Mouse (Mus musculus) heart, adult 2 months (tissue): ENCODE results near the gene Gstt1. TPM values are rescaled to one million over a fixed set of nuclear protein-coding genes. Genes with fewer than 3 reads are reported as not detected.
"Not testable (repeated sequence)": the region's sequence is repeated elsewhere in the genome, so short reads cannot be mapped to it uniquely, and the experiment has no call there.

Experiments
- DNase-seq, 2 experiments: peaks; one replicate each; pipeline ENCODE4 v3.0.0; 2021
- H3K27ac ChIP-seq: fragments of 200-600 bp; 2 replicates; pipeline ENCODE4 v1.8.1; 2022
- H3K27me3 ChIP-seq: fragments of 200-500 bp; 2 replicates; pipeline ENCODE4 v1.6.1; 2012; ENCODE audit warnings: mild to moderate bottlenecking, low read length, inconsistent platforms, mixed read lengths; ENCODE audit not compliant: control insufficient read depth, insufficient read depth
- H3K36me3 ChIP-seq: fragments of 200-500 bp; 2 replicates; pipeline ENCODE4 v1.6.1; 2012; ENCODE audit warnings: low read length, inconsistent platforms; ENCODE audit not compliant: control insufficient read depth, insufficient read depth
- H3K4me1 ChIP-seq: fragments of 200-500 bp; 2 replicates; pipeline ENCODE4 v1.6.1; 2011; ENCODE audit warnings: low read length; ENCODE audit not compliant: control insufficient read depth, insufficient read depth
- H3K4me3 ChIP-seq: fragments of 200-600 bp; 2 replicates; pipeline ENCODE4 v1.8.1; 2022
- H3K79me2 ChIP-seq: fragments of 200-500 bp; replicated peaks from 2 replicates; pipeline ENCODE4 v1.6.1; 2012; ENCODE audit warnings: mild to moderate bottlenecking, inconsistent platforms, low read length, moderate library complexity, mixed read lengths; ENCODE audit not compliant: control insufficient read depth, insufficient read depth
- H3K9ac ChIP-seq: fragments of 200-500 bp; 2 replicates; pipeline ENCODE4 v1.6.1; 2012; ENCODE audit warnings: low read depth, mild to moderate bottlenecking, control low read depth, inconsistent platforms, low read length, mixed read lengths
- CTCF ChIP-seq: fragments of 200-600 bp; IDR thresholded peaks from 2 replicates; pipeline ENCODE4 v1.8.1; 2022; ENCODE audit warnings: antibody characterized with exemption, mild to moderate bottlenecking, moderate library complexity
- EP300 ChIP-seq: fragments of 200-500 bp; IDR thresholded peaks from 2 replicates; pipeline ENCODE4 v1.6.1; 2011; ENCODE audit warnings: low read depth, low read length, control low read depth; ENCODE audit not compliant: insufficient read depth
- POLR2A ChIP-seq: fragments of 200-500 bp; IDR thresholded peaks from 2 replicates; pipeline ENCODE4 v1.6.1; 2011; ENCODE audit warnings: mild to moderate bottlenecking, low read depth, low read length, control low read depth; ENCODE audit not compliant: insufficient read depth
- WGBS: fragments of 180-500 bp; shearing (Covaris S2); methylation state at CpG from one replicate; pipeline ENCODE4 v1.1.7; 2018; 5-methylcytosine and 5-hydroxymethylcytosine counted together
- intact Hi-C: fragments of 180-260 bp; cut with DNase I; formaldehyde crosslinking; loops from one replicate; pipeline ENCODE4 v1.15.1; 2025
- polyA plus RNA-seq: library from polyadenylated mRNA; depleted of rRNA; stranded (reverse); fragments of >200 nt; gene quantifications from 2 replicates; pipeline ENCODE4 v1.2.3, GENCODE M21; 2012
- total RNA-seq, 2 experiments: library from RNA; stranded (reverse); gene quantifications; 2 replicates each; pipeline ENCODE4 v1.2.3; 2021

The Gstt1 gene
- total and polyA plus RNA-seq, 3 experiments, result 15.8 to 52.1 (median 16.8) TPM

- Histone ChIP-seq H3K4me1 (peaks cover 2% of the 10 kb centered on the region; the same call in 1 of the 2 replicates), H3K27me3 (no peaks in the 10 kb centered on the region), H3K9ac (no peak overlapping the region), H3K27ac (no peak overlapping the region), H3K4me3 (no peak overlapping the region), H3K36me3 (no peaks in the 10 kb centered on the region), H3K79me2 (no peaks in the 10 kb centered on the region)
- TF ChIP-seq EP300 (no peak), CTCF (no peak), POLR2A (no peak)
- intact Hi-C loops, result no loop called here
- DNase-seq, result no peak
- WGBS, result 78% methylated on average over 2 of the region's 2 CpGs
Measured at GRCm38 (mm10) chr10:75777885-75778284, 20.5 kb downstream of the Gstt1 start.

DNA sequence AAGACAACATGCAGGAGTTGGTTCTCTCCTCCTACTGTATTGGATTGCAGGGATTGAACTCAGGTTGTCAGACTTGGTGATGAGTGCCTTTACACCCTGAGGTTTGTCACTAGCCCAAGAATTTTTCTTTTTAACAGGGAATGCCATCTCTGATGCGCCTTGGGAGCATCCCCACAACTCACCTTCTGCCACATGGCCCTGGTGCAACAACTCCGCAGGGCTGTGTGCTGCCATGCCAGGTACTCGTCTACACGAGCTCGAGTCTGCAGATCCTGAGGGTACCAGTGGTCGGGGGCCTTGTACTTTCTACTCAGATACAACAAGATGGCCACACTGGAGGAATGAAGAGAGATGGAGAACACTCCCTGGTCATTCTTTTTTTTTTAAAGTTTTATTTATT, 21.8 kb downstream of the Gstt1 start:
- no peak overlapping the region for H3K27ac ChIP-seq
- no peaks in the 10 kb centered on the region for H3K79me2 ChIP-seq
- 89% methylated on average over 6 of the region's 6 CpGs for WGBS
- H3K27me3 ChIP-seq, result no peaks in the 10 kb centered on the region
- intact Hi-C loops, result no loop called here
- no peaks in the 10 kb centered on the region for H3K36me3 ChIP-seq
- no peak for TF ChIP-seq EP300
- no peak for TF ChIP-seq POLR2A
- TF ChIP-seq CTCF, result no peak
- no peak for DNase-seq
- H3K9ac ChIP-seq, result no peak overlapping the region
- H3K4me1 ChIP-seq, result peaks cover 2% of the 10 kb centered on the region; the same call in 1 of the 2 replicates
- H3K4me3 ChIP-seq, result no peak overlapping the region

DNA sequence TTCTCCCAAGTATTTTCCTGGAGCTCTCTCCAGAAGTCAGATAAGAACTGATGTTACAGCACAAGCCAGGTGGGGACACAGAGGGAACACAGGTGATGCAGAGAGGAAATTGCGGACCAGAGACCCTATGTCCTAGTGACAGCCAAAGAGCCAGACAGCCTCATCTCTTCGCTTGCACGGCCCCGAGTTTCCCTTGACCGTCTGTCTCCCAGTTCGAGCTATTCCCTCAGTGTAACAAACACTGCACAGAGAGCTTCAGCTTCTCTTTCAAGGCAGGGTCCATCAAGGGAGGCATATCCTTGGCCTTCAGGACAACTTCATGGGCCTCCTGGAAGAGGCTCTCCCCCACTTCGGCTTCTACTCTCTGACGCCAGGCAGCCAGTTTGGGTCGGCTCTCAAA, 23.8 kb downstream of the Gstt1 start:
- Histone ChIP-seq H3K4me3 (no peak overlapping the region), H3K4me1 (no peaks in the 10 kb centered on the region), H3K9ac (no peak overlapping the region), H3K79me2 (no peaks in the 10 kb centered on the region), H3K36me3 (no peaks in the 10 kb centered on the region), H3K27me3 (no peaks in the 10 kb centered on the region), H3K27ac (no peak overlapping the region)
- no peak for DNase-seq
- TF ChIP-seq POLR2A (no peak), CTCF (no peak), EP300 (no peak)
- 88% methylated on average over 9 of the region's 9 CpGs for WGBS
- intact Hi-C loops, result no loop called here

- intact Hi-C loops, result no loop called here
- no peak for DNase-seq
Measured at GRCm38 (mm10) chr10:75774102-75774501, 24.3 kb downstream of the Gstt1 start.

GRCm38 (mm10) chr10:75772795-75773664, 25.4 kb downstream of the Gstt1 start, which contains the start of gene Ddt:
Gene Ddt (minus strand): TSS chr10:75773414.
- intact Hi-C loops, result loop anchor here (1.0 to 2.0 kb wide), 2 partner anchors 9 to 26 kb away; partner anchors contain the start of genes Cabin1 and Gstt1
- Histone ChIP-seq H3K36me3 (no peaks in the 10 kb centered on the region), H3K27ac (peak within 1 kb of the TSS; percentile 86), H3K27me3 (no peaks in the 10 kb centered on the region), H3K9ac (peak within 1 kb of the TSS; percentile 84), H3K4me3 (peak within 1 kb of the TSS; percentile 85), H3K79me2 (no peaks in the 10 kb centered on the region), H3K4me1 (no peaks in the 10 kb centered on the region)
- WGBS, result under 1% methylated on average over 47 of the region's 47 CpGs
- peak; percentile 82 to 89 for DNase-seq
- peak; percentile 81 for TF ChIP-seq POLR2A
- TF ChIP-seq CTCF, result peak; percentile 59
- 0 out of 2 replicates have a peak, but pooled peaks have one; percentile 35 for TF ChIP-seq EP300

More at GRCm38 (mm10) chr10:75774102-75774501, 24.3 kb downstream of the Gstt1 start:
- Histone ChIP-seq H3K36me3 (no peaks in the 10 kb centered on the region), H3K79me2 (no peaks in the 10 kb centered on the region), H3K27me3 (no peaks in the 10 kb centered on the region), H3K9ac (no peak overlapping the region), H3K4me1 (no peaks in the 10 kb centered on the region), H3K27ac (no peak overlapping the region), H3K4me3 (no peak overlapping the region)
- TF ChIP-seq CTCF, result no peak
- TF ChIP-seq POLR2A, result no peak
- no peak for TF ChIP-seq EP300
- 88% methylated on average over 5 of the region's 5 CpGs for WGBS

DNA sequence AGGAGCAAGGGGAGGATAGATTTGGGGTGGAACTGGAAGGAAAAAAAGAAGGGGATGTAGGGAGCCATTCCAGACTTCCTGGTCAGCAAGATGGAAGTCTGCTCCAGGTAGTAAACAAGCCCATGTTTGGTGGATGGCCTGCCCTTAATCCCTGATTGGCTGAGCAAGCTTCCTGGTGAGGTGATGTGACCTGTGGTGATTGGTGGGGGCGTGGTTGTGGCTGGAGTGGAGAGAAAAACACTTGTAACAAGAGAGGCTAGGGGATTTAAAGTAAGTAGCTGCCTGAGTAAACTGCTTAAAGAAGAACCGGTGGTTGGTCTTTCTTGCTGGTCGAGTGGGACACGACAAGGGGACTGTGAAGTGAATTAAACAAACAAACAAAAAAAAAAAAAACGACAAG, 30.6 kb downstream of the Gstt1 start:
- 35% methylated on average over 5 of the region's 5 CpGs for WGBS
- H3K36me3 ChIP-seq, DNase-seq, H3K4me1 ChIP-seq, H3K27ac ChIP-seq, intact Hi-C loops, H3K4me3 ChIP-seq, H3K79me2 ChIP-seq, H3K27me3 ChIP-seq, H3K9ac ChIP-seq: not testable (repeated sequence)
